Mouse (Mus musculus) limb, embryonic 11.5 days (tissue): ENCODE data around the gene Fam89a. TPM values are rescaled to one million over a fixed set of nuclear protein-coding genes. Genes with fewer than 3 reads are reported as not detected.

Experiments
- ATAC-seq: fragments of 200-750 bp; cut with Nextera tagmentation; 2 replicates; pipeline ENCODE4 v1.8.0; 2017; ENCODE audit warnings: low read depth; ENCODE audit not compliant: insufficient number of reproducible peaks, low FRiP score, low TSS enrichment
- DNase-seq: peaks from one replicate; pipeline ENCODE4 v3.0.0-alpha.2; 2015; ENCODE audit warnings: low spot score
- H3K27ac ChIP-seq: fragments of 300-500 bp; sonication (generic); replicated peaks from 2 replicates; pipeline ENCODE4 v1.5.1; 2014; ENCODE audit warnings: low read depth, mild to moderate bottlenecking, low read length
- H3K27me3 ChIP-seq: fragments of 300-500 bp; sonication (generic); 2 replicates; pipeline ENCODE4 v1.6.1; 2014; ENCODE audit warnings: mild to moderate bottlenecking, low read length, mixed read lengths; ENCODE audit not compliant: control insufficient read depth, insufficient read depth
- H3K36me3 ChIP-seq: fragments of 300-500 bp; sonication (generic); 2 replicates; pipeline ENCODE4 v1.6.1; 2014; ENCODE audit warnings: mild to moderate bottlenecking, low read length, moderate library complexity, mixed read lengths; ENCODE audit not compliant: control insufficient read depth, insufficient read depth
- H3K4me1 ChIP-seq: fragments of 300-500 bp; sonication (generic); 2 replicates; pipeline ENCODE4 v1.6.1; 2014; ENCODE audit warnings: low read length, mixed read lengths; ENCODE audit not compliant: control insufficient read depth, insufficient read depth
- H3K4me2 ChIP-seq: fragments of 300-500 bp; sonication (generic); 2 replicates; pipeline ENCODE4 v1.6.1; 2014; ENCODE audit warnings: low read depth, mild to moderate bottlenecking, moderate library complexity; ENCODE audit not compliant: severe bottlenecking
- H3K4me3 ChIP-seq: fragments of 300-500 bp; sonication (generic); 2 replicates; pipeline ENCODE4 v1.5.1; 2014; ENCODE audit warnings: low read depth, low read length
- H3K9ac ChIP-seq: fragments of 300-500 bp; sonication (generic); 2 replicates; pipeline ENCODE4 v1.6.1; 2014; ENCODE audit warnings: mild to moderate bottlenecking, low read length
- H3K9me3 ChIP-seq: fragments of 300-500 bp; sonication (generic); 2 replicates; pipeline ENCODE4 v1.6.1; 2016; ENCODE audit warnings: low read length; ENCODE audit not compliant: control insufficient read depth
- WGBS: fragments of 180-500 bp; shearing (Covaris S2); extraction: QIAGEN DNeasy Blood & Tissue Kit; methylation state at CpG from one replicate; pipeline ENCODE4 v1.1.7; 2014; 5-methylcytosine and 5-hydroxymethylcytosine counted together
- polyA plus RNA-seq: library from polyadenylated mRNA; unstranded; fragments of >200 nt; fragmentation: Nextera tagmentation; extraction: Ambion mirVana; gene quantifications from 2 replicates; pipeline ENCODE4 v1.2.1, GENCODE M21; 2014

Fam89a gene
- polyA plus RNA-seq, 1 experiment from 2014 or later: 3.7 TPM

DNA sequence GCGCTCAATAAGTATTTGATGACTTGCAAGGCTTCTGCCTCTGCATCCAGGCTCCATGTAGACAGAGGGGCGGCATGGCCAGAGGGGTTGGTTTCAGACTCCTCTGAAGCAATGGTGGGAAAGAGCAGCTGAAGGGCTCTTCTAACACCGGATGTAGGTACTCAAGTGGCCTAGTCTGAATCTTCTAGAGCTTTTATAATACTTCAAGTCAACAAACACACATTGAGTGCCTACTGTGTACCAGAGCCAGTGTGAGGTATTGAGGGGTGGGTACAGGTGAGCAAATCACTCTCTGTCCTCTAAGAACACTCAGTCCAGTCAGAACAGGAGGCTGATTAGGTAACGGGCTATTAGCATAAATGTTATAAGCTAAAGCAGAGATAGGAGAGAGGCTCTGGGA is 59.9 kb downstream of the Fam89a start:
- Histone ChIP-seq H3K4me2 (no peak overlapping the region), H3K4me3 (no peak overlapping the region), H3K4me1 (no peaks in the 10 kb centered on the region), H3K27me3 (no peaks in the 10 kb centered on the region), H3K27ac (no peak overlapping the region), H3K9me3 (no peaks in the 10 kb centered on the region), H3K9ac (no peak overlapping the region), H3K36me3 (peaks cover 8% of the 10 kb centered on the region; the same call in 1 of the 2 replicates)
- 95% methylated on average over 4 of the region's 4 CpGs for WGBS
- ATAC-seq: no peak
- no peak for DNase-seq

Other genes with a start within 250 kb of the Fam89a start
- gene Cog2, start 231.1 kb downstream of the Fam89a start, polyA plus RNA-seq: 38.7 and 38.9 TPM in 2 replicates
- gene Agt, start 182.1 kb downstream of the Fam89a start, polyA plus RNA-seq: not detected in 2 replicates
- not detected in 2 replicates for gene Capn9, start 175.7 kb downstream of the Fam89a start, polyA plus RNA-seq
- 28.2 and 30.4 TPM in 2 replicates for gene 2310022B05Rik, start 88.5 kb downstream of the Fam89a start, polyA plus RNA-seq
- gene Ttc13, start 29.8 kb downstream of the Fam89a start, polyA plus RNA-seq: 49.5 and 53.9 TPM in 2 replicates
- gene Arv1, start 29.7 kb downstream of the Fam89a start, polyA plus RNA-seq: 27.3 and 30.5 TPM in 2 replicates
- 0.01 TPM in 1 of 2 replicates, not detected in the other for gene Trim67, start 41.3 kb upstream of the Fam89a start, polyA plus RNA-seq
- 121 and 128 TPM in 2 replicates for gene Gnpat, start 111.2 kb upstream of the Fam89a start, polyA plus RNA-seq
- 58.4 and 58.9 TPM in 2 replicates for gene 2810004N23Rik, start 111.3 kb upstream of the Fam89a start, polyA plus RNA-seq
- gene Exoc8, start 145.9 kb upstream of the Fam89a start, polyA plus RNA-seq: 7.0 and 8.1 TPM in 2 replicates
- gene Sprtn, start 146.1 kb upstream of the Fam89a start, polyA plus RNA-seq: 8.9 and 9.3 TPM in 2 replicates
- gene Egln1, start 197.5 kb upstream of the Fam89a start, polyA plus RNA-seq: 15.1 and 15.3 TPM in 2 replicates